Mouse (Mus musculus) embryonic facial prominence, embryonic 13.5 days (tissue): ENCODE measurements around the gene Msi2. TPM values are rescaled to one million over a fixed set of nuclear protein-coding genes. Genes with fewer than 3 reads are reported as not detected.

Experiments
- ATAC-seq: fragments of 200-750 bp; cut with Nextera tagmentation; 2 replicates; pipeline ENCODE4 v1.8.0; 2017; ENCODE audit warnings: low read depth; ENCODE audit not compliant: insufficient number of reproducible peaks, insufficient read depth, low FRiP score, low TSS enrichment
- H3K27ac ChIP-seq: fragments of 300-500 bp; sonication (generic); 2 replicates; pipeline ENCODE4 v1.5.1; 2015; ENCODE audit warnings: moderate library complexity, mild to moderate bottlenecking, inconsistent platforms
- H3K27me3 ChIP-seq: fragments of 300-500 bp; sonication (generic); 2 replicates; pipeline ENCODE4 v1.6.1; 2015; ENCODE audit warnings: mild to moderate bottlenecking, inconsistent platforms
- H3K36me3 ChIP-seq: fragments of 300-500 bp; sonication (generic); 2 replicates; pipeline ENCODE4 v1.6.1; 2015; ENCODE audit warnings: mild to moderate bottlenecking, inconsistent platforms
- H3K4me1 ChIP-seq: fragments of 300-500 bp; sonication (generic); 2 replicates; pipeline ENCODE4 v1.6.1; 2015; ENCODE audit warnings: inconsistent platforms
- H3K4me2 ChIP-seq: fragments of 300-500 bp; sonication (generic); 2 replicates; pipeline ENCODE4 v1.6.1; 2015; ENCODE audit warnings: moderate library complexity, mild to moderate bottlenecking, inconsistent platforms
- H3K4me3 ChIP-seq: fragments of 300-500 bp; sonication (generic); 2 replicates; pipeline ENCODE4 v1.5.1; 2015; ENCODE audit warnings: mild to moderate bottlenecking, inconsistent platforms
- H3K9ac ChIP-seq: fragments of 300-500 bp; sonication (generic); 2 replicates; pipeline ENCODE4 v1.6.1; 2015; ENCODE audit warnings: mild to moderate bottlenecking, inconsistent platforms
- H3K9me3 ChIP-seq: fragments of 300-500 bp; sonication (generic); 2 replicates; pipeline ENCODE4 v1.6.1; 2016; ENCODE audit warnings: inconsistent platforms
- WGBS: fragments of 180-500 bp; shearing (Covaris S2); methylation state at CpG from one replicate; pipeline ENCODE4 v1.1.7; 2015; ENCODE audit warnings: mixed read lengths; 5-methylcytosine and 5-hydroxymethylcytosine counted together
- polyA plus RNA-seq: library from polyadenylated mRNA; unstranded; fragments of >200 nt; fragmentation: Nextera tagmentation; extraction: Ambion mirVana; gene quantifications from 2 replicates; pipeline ENCODE4 v1.2.1, GENCODE M21; 2015

Gene Msi2
- polyA plus RNA-seq, 1 experiment from 2014 or later = 18.7 TPM

GRCm38 (mm10) chr11:88524790-88525575 is 193.3 kb downstream of the Msi2 start:
- Histone ChIP-seq H3K9ac (0 out of 2 replicates have a peak overlapping the region, but pooled peaks have one; percentile 27), H3K4me2 (no peak overlapping the region), H3K27ac (peak overlapping the region; percentile 69), H3K9me3 (no peaks in the 10 kb centered on the region), H3K27me3 (no peaks in the 10 kb centered on the region), H3K4me3 (no peak overlapping the region), H3K4me1 (peaks cover 84% of the 10 kb centered on the region), H3K36me3 (no peaks in the 10 kb centered on the region)
- WGBS = 30% methylated on average over 10 of the region's 10 CpGs
- ATAC-seq = peak; percentile 44; the same call in 1 of the 2 replicates

- 0 out of 2 replicates have a peak, but pooled peaks have one; percentile 34 for ATAC-seq
- no peak overlapping the region for H3K4me2 ChIP-seq
- H3K27ac ChIP-seq = peak overlapping the region; percentile 69
These were observed 193.9 kb downstream of the Msi2 start for GRCm38 (mm10) chr11:88524437-88524789.

GRCm38 (mm10) chr11:88523921-88524320 is 194.4 kb downstream of the Msi2 start:
- Histone ChIP-seq H3K27me3 (no peaks in the 10 kb centered on the region), H3K4me1 (peaks cover 73% of the 10 kb centered on the region), H3K4me3 (no peak overlapping the region), H3K36me3 (0 out of 2 replicates have a peak, but pooled peaks cover 3% of the 10 kb centered on the region), H3K9me3 (no peaks in the 10 kb centered on the region), H3K9ac (no peak overlapping the region), H3K27ac (peak overlapping the region; percentile 1; the same call in 1 of the 2 replicates), H3K4me2 (no peak overlapping the region)
- 48% methylated on average over 4 of the region's 4 CpGs for WGBS
- no peak for ATAC-seq

More at GRCm38 (mm10) chr11:88524437-88524789, 193.9 kb downstream of the Msi2 start:
- Histone ChIP-seq H3K4me3 (no peak overlapping the region), H3K36me3 (0 out of 2 replicates have a peak, but pooled peaks cover under 1% of the 10 kb centered on the region), H3K9ac (0 out of 2 replicates have a peak overlapping the region, but pooled peaks have one; percentile 27), H3K4me1 (peaks cover 78% of the 10 kb centered on the region), H3K27me3 (no peaks in the 10 kb centered on the region), H3K9me3 (no peaks in the 10 kb centered on the region)

- H3K27me3 ChIP-seq = no peaks in the 10 kb centered on the region
- H3K4me3 ChIP-seq = no peak overlapping the region
- WGBS = 71% methylated on average over 6 of the region's 6 CpGs
- H3K4me2 ChIP-seq = no peak overlapping the region
- 0 out of 2 replicates have a peak, but pooled peaks cover 3% of the 10 kb centered on the region for H3K36me3 ChIP-seq
- peaks cover 69% of the 10 kb centered on the region for H3K4me1 ChIP-seq
- no peaks in the 10 kb centered on the region for H3K9me3 ChIP-seq
- no peak overlapping the region for H3K9ac ChIP-seq
- no peak overlapping the region for H3K27ac ChIP-seq
- no peak for ATAC-seq
These were observed 194.8 kb downstream of the Msi2 start for GRCm38 (mm10) chr11:88523511-88523910.

GRCm38 (mm10) chr11:88522114-88522513 is 196.2 kb downstream of the Msi2 start:
- Histone ChIP-seq H3K36me3 (0 out of 2 replicates have a peak, but pooled peaks cover 3% of the 10 kb centered on the region), H3K27me3 (no peaks in the 10 kb centered on the region), H3K9ac (no peak overlapping the region), H3K4me1 (peaks cover 63% of the 10 kb centered on the region), H3K4me3 (no peak overlapping the region), H3K4me2 (no peak overlapping the region), H3K27ac (0 out of 2 replicates have a peak overlapping the region, but pooled peaks have one; percentile 22), H3K9me3 (no peaks in the 10 kb centered on the region)
- ATAC-seq = no peak
- WGBS = 61% methylated on average over 5 of the region's 5 CpGs

GRCm38 (mm10) chr11:88520951-88521730 is 197.2 kb downstream of the Msi2 start:
- peaks cover 62% of the 10 kb centered on the region for H3K4me1 ChIP-seq
- H3K27ac ChIP-seq = no peak overlapping the region
- no peaks in the 10 kb centered on the region for H3K9me3 ChIP-seq
- H3K27me3 ChIP-seq = no peaks in the 10 kb centered on the region
- H3K36me3 ChIP-seq = 0 out of 2 replicates have a peak, but pooled peaks cover 3% of the 10 kb centered on the region
- no peak for ATAC-seq
- no peak overlapping the region for H3K4me2 ChIP-seq
- H3K4me3 ChIP-seq = no peak overlapping the region
- no peak overlapping the region for H3K9ac ChIP-seq
- 71% methylated on average over 19 of the region's 19 CpGs for WGBS

- no peak overlapping the region for H3K4me2 ChIP-seq
- H3K9me3 ChIP-seq = no peaks in the 10 kb centered on the region
- no peak for ATAC-seq
- H3K36me3 ChIP-seq = 0 out of 2 replicates have a peak, but pooled peaks cover 3% of the 10 kb centered on the region
- H3K4me1 ChIP-seq = peaks cover 59% of the 10 kb centered on the region
- WGBS = 84% methylated on average over 3 of the region's 3 CpGs
- no peak overlapping the region for H3K4me3 ChIP-seq
- no peaks in the 10 kb centered on the region for H3K27me3 ChIP-seq
- no peak overlapping the region for H3K9ac ChIP-seq
- H3K27ac ChIP-seq = no peak overlapping the region
These were observed 200.0 kb downstream of the Msi2 start for GRCm38 (mm10) chr11:88518361-88518760.

GRCm38 (mm10) chr11:88516596-88517485 is 201.5 kb downstream of the Msi2 start:
- Histone ChIP-seq H3K4me3 (no peak overlapping the region), H3K36me3 (0 out of 2 replicates have a peak, but pooled peaks cover 3% of the 10 kb centered on the region), H3K9me3 (no peaks in the 10 kb centered on the region), H3K4me1 (peaks cover 58% of the 10 kb centered on the region), H3K27me3 (no peaks in the 10 kb centered on the region), H3K9ac (no peak overlapping the region), H3K27ac (peak overlapping the region; percentile 60; the same call in 1 of the 2 replicates), H3K4me2 (no peak overlapping the region)
- no peak for ATAC-seq
- 66% methylated on average over 12 of the region's 12 CpGs for WGBS

GRCm38 (mm10) chr11:88515736-88516583 is 202.4 kb downstream of the Msi2 start:
- Histone ChIP-seq H3K9me3 (no peaks in the 10 kb centered on the region), H3K27me3 (no peaks in the 10 kb centered on the region), H3K27ac (no peak overlapping the region), H3K36me3 (0 out of 2 replicates have a peak, but pooled peaks cover 3% of the 10 kb centered on the region), H3K4me1 (peaks cover 53% of the 10 kb centered on the region), H3K9ac (no peak overlapping the region), H3K4me2 (no peak overlapping the region), H3K4me3 (no peak overlapping the region)
- 59% methylated on average over 6 of the region's 6 CpGs for WGBS
- ATAC-seq = no peak

GRCm38 (mm10) chr11:88515267-88515666 is 203.0 kb downstream of the Msi2 start:
- Histone ChIP-seq H3K36me3 (0 out of 2 replicates have a peak, but pooled peaks cover 3% of the 10 kb centered on the region), H3K4me3 (no peak overlapping the region), H3K4me2 (no peak overlapping the region), H3K27ac (no peak overlapping the region), H3K4me1 (peaks cover 49% of the 10 kb centered on the region), H3K27me3 (no peaks in the 10 kb centered on the region), H3K9ac (no peak overlapping the region), H3K9me3 (no peaks in the 10 kb centered on the region)
- WGBS = 81% methylated on average over 2 of the region's 2 CpGs
- ATAC-seq = no peak
